Mouse (Mus musculus) layer of hippocampus, adult 9-10 months (tissue): ENCODE data around the gene Klf12.

ENCODE experiments used
- DNase-seq: peaks from one replicate; pipeline ENCODE4 v3.0.0; 2022; ENCODE audit warnings: low spot score

Klf12 gene

DNA sequence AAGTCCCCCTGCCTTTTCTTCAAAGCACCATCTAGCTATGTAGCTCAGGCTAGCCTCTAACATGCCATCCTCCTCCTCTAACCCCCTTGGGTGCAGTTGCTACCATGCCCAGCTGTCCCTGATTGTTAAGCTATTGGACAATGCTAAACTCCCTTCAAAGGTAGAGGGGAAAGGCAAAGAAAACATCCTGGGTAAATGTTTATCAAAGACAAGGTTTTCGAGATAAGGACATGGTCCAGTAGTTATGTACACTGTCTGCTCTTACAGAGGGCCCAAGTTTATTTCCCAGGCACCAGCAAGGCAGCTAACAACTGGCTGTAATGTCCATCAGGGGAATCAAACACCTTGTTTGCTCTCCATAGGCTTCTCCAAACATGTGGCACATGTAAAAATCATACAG is 53.1 kb downstream of the Klf12 start:
- no peak for DNase-seq

- no peak for DNase-seq
Measured at GRCm38 (mm10) chr14:100228120-100228519, 56.4 kb downstream of the Klf12 start.

DNA sequence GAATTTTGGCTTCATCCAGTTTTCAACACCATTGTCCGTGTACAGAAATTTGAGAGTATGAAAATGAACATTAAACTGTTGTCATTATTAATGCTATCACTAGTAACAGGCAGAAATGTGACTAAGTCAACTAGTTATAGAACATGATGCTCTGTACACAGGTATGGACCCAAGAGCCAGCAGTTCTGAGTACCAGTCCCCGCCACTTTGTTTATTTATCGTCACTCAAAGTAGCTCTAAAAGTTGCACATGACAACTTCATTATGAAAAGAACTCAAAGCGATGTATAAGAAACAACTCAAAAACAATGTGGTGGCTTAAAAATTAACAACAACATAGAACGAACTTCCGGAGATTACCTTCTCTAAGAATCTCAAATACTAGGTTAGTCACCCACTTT is 56.8 kb downstream of the Klf12 start:
- DNase-seq, result no peak

GRCm38 (mm10) chr14:100224151-100224550 is 60.3 kb downstream of the Klf12 start:
- no peak for DNase-seq

DNA sequence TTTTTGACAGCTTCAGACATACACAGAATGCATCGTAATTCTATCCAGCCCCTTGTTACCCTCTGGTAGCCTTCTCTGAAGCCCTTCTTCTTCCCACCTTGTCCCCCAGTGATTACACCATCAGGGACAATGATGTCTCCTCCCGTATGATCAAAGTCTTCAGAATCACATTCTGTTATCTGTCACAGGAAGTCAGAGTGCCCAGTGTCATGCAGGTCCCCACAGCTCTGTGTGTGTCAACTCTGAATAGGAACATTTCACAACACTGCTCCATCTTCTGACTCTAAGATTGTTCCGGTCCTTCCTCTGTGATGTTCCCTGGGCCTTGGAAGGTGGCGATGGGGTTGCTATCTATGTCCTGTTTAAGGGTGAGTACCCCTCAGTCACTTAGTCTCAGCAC is 62.2 kb downstream of the Klf12 start:
- no peak for DNase-seq

- DNase-seq, result no peak
Measured at GRCm38 (mm10) chr14:100215213-100215785, 69.2 kb downstream of the Klf12 start.

- no peak for DNase-seq
Measured at GRCm38 (mm10) chr14:100213066-100213465, 71.4 kb downstream of the Klf12 start.

DNA sequence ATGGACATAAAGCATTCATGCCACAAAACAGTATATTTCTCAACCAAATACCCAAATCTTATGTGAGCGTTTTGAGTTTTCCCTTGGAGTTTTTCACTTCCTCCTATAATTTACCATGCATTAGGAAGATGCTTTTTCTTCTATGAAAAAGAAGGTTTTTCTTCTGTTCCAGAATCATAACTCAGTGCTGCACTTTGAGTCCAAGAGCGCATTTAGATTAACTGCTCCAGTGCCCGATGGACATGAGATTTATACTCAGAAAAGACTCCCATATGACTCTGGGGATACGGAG is 72.7 kb downstream of the Klf12 start:
- no peak for DNase-seq

GRCm38 (mm10) chr14:100211036-100211825 is 73.2 kb downstream of the Klf12 start:
- DNase-seq, result peak; percentile 59

- no peak for DNase-seq
Measured at GRCm38 (mm10) chr14:100209814-100210419, 74.6 kb downstream of the Klf12 start.

- DNase-seq, result no peak
Measured at GRCm38 (mm10) chr14:100207081-100207480, 77.4 kb downstream of the Klf12 start.

GRCm38 (mm10) chr14:100206207-100206606 is 78.3 kb downstream of the Klf12 start:
- DNase-seq, result no peak

- DNase-seq, result no peak
Measured at GRCm38 (mm10) chr14:100200058-100200688, 84.3 kb downstream of the Klf12 start.

DNA sequence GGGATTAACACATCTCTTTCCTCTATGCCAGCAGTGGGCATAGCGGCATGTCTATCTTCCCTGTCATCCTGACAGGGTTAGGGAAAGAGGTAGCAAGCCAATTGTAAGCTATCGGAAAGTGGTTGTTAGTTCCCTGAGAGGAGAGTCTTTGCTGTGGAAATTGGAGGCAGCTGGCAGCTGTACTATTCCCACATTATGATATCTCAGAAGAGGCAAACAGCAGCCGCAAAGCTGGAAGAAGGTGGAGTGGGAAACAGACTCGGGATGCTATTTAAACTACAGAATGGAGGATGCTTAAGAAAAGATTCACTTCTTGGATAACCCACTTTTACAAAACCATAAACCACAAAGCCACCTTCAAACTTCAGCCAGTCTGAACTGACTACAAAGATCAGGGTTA is 85.8 kb downstream of the Klf12 start:
- no peak for DNase-seq

DNA sequence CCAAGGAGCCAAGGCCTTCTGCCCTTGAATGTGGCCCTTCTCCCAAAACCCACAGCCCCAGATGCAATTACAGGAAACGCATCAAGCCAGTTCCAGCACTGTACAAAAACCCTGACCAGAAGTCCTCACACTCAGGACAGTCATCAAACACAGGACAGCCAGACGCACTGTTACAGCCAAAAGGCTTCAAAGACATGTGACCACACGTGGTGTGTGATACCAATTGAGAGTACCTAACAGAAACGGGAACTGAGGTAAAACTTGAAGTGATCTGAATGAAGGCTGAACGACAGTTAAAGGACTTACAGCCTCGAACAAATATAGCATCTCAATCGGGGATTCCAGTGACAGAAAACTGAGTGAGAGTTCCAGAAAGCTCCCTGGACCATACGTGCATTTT is 87.3 kb downstream of the Klf12 start:
- no peak for DNase-seq

- no peak for DNase-seq
Measured at GRCm38 (mm10) chr14:100189490-100190197, 94.8 kb downstream of the Klf12 start.

DNA sequence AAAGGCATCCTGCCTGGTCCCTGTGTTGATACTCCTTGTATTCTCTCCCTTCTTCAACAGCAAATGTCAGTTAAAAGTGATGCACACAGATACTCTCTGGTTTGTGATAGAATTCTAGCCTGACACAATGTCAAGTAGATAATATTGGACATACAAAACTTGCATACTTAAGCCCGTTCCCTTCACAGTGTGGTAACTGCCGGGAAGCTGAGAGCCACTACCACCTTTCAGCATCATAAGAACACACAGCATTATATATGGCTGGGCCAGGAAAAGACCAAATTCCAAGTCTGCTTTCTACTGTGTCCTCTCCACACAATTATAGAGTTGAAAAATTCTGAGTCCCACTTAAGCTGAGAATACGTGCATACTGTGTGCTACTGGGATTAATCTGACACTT is 97.1 kb downstream of the Klf12 start:
- no peak for DNase-seq

GRCm38 (mm10) chr14:100177796-100178195 is 106.7 kb downstream of the Klf12 start:
- DNase-seq, result no peak

DNA sequence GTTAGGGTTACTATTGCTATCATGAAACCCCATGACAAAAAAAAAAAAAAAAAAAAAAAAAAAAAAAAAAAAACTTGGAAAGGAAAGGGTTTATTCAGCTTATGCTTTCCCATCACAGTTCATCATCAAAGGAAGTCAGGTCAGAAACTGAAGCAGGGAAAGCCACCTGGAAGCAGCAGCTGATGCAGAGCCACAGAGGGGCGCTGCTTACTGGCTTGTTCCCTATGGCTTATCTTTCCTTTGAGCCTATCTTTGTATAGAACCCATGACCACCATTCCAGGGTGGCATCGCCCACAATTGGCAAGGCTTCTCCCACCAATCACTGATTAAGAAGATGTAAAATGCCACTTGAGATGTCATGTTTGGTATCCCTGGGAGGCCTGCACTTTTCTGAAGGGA is 119.4 kb downstream of the Klf12 start:
- no peak for DNase-seq

- no peak for DNase-seq
Measured at GRCm38 (mm10) chr14:100156639-100157038, 127.8 kb downstream of the Klf12 start.

DNA sequence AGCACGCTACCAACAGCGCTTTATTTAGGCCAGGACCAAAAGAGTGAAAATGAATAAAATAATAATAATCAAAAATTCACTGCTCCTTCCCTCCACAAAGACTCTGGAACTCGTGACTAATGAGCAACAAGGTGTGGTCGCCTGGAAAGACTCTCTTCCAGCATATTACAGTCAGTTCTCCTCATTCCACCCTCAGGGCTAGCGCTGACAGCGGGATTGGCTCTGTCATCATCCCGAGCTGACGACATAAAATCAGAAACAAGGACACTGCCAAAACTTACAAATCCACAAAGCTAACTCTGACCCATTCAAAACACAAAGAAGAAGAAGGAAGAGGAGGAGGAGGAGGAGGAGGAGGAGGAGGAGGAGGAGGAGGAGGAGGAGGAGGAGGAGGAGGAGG is 136.8 kb downstream of the Klf12 start:
- DNase-seq, result no peak

DNA sequence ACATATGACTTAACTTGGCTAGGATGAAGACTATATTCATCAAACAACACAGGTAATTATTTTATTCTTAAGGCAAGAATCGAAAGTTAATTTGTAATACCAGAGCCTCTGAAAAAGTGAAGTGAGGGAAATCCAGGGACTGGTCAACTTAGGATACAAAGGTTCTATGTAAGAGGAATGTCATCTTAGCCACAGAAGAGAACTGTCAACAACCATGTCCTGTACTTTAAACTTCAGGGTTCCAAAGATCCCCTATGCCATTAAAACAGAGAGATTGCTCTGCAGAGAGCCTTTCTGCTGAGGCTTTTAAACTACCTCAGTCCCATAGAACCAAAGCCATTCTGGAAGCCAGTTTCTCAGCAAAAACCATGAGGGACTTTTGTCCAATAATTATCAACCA is 144.1 kb downstream of the Klf12 start:
- no peak for DNase-seq

- no peak for DNase-seq
Measured at GRCm38 (mm10) chr14:100134304-100134703, 150.2 kb downstream of the Klf12 start.
